Mouse (Mus musculus): ENCODE data around the gene Pcp4.

DNA sequence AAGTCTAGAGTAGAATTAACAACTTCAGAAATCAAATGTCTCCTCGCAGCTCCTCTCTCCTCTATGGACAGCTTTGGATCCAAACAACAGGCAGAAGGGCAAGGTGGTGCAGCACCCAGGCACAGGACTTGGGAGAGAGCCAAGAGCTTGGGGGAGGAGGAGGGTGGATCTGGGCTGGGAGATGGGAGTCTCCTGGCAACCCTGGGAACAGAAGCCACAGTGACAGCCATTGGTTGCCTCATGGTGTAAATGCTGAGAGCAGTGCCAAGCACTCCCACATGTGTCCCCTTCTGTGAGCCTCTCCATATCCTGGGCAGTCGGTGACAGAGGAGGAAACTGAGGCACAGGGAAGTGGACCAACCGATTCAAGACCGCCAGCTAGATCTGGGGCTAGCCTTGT lies 1.3 kb downstream of the Pcp4 start:
- TF ChIP-seq CTCF (IDR thresholded peaks at IDR 0.05; ENCODE audit: insufficient read depth, low read length) (no peak), POLR2A (IDR thresholded peaks at IDR 0.05; ENCODE audit: borderline replicate concordance, extremely low read depth, low read depth, low read length) (no peak)
